Mouse (Mus musculus): ENCODE results near the gene Calcoco2.

Gene Calcoco2

GRCm38 (mm10) chr11:96082682-96083081 lies 29.1 kb downstream of the Calcoco2 start:
- peak in 1 of 2 experiments; percentile 36 for DNase-seq (ENCODE audit: inconsistent age in 2 of 2, low spot score in 1 of 2)

- no peak for DNase-seq (ENCODE audit: inconsistent age in 2 of 2, low spot score in 1 of 2)
Observed at GRCm38 (mm10) chr11:96080736-96081135, 31.0 kb downstream of the Calcoco2 start.

GRCm38 (mm10) chr11:96076221-96077105 lies 35.3 kb downstream of the Calcoco2 start:
- DNase-seq (ENCODE audit: inconsistent age in 2 of 2, low spot score in 1 of 2) = peak; percentile 29 to 73

GRCm38 (mm10) chr11:96075509-96076220 lies 36.1 kb downstream of the Calcoco2 start, which contains the start of gene Atp5g1:
Atp5g1 (minus strand) TSS chr11:96075670.
- DNase-seq (ENCODE audit: inconsistent age in 2 of 2, low spot score in 1 of 2) = peak; percentile 99 to 100

- no peak for DNase-seq (ENCODE audit: inconsistent age in 2 of 2, low spot score in 1 of 2)
Observed at GRCm38 (mm10) chr11:96075177-96075508, 36.6 kb downstream of the Calcoco2 start.

GRCm38 (mm10) chr11:96074351-96075176 lies 37.2 kb downstream of the Calcoco2 start:
- peak; percentile 28 to 73 for DNase-seq (ENCODE audit: inconsistent age in 2 of 2, low spot score in 1 of 2)

- peak in 1 of 2 experiments; percentile 25 for DNase-seq (ENCODE audit: inconsistent age in 2 of 2, low spot score in 1 of 2)
Observed at GRCm38 (mm10) chr11:96073295-96073993, 38.3 kb downstream of the Calcoco2 start.

GRCm38 (mm10) chr11:96071013-96071412 lies 40.8 kb downstream of the Calcoco2 start:
- DNase-seq (ENCODE audit: inconsistent age in 2 of 2, low spot score in 1 of 2) = no peak

- DNase-seq (ENCODE audit: inconsistent age in 2 of 2, low spot score in 1 of 2) = peak in 1 of 2 experiments; percentile 53
Observed at GRCm38 (mm10) chr11:96070353-96070752, 41.4 kb downstream of the Calcoco2 start.

GRCm38 (mm10) chr11:96068231-96068630 lies 43.5 kb downstream of the Calcoco2 start:
- peak in 1 of 2 experiments; percentile 40 for DNase-seq (ENCODE audit: inconsistent age in 2 of 2, low spot score in 1 of 2)

- DNase-seq (ENCODE audit: inconsistent age in 2 of 2, low spot score in 1 of 2) = peak; percentile 98 to 99
Observed at GRCm38 (mm10) chr11:96065215-96065911, 46.4 kb downstream of the Calcoco2 start, which contains the start of gene Ube2z. Ube2z (minus strand) TSS chr11:96065388.

GRCm38 (mm10) chr11:96064521-96065214 lies 47.1 kb downstream of the Calcoco2 start:
- DNase-seq (ENCODE audit: inconsistent age in 2 of 2, low spot score in 1 of 2) = peak in 1 of 2 experiments; percentile 47

GRCm38 (mm10) chr11:96058309-96058708 lies 53.5 kb downstream of the Calcoco2 start:
- DNase-seq (ENCODE audit: inconsistent age in 2 of 2, low spot score in 1 of 2) = no peak

- no peak for DNase-seq (ENCODE audit: inconsistent age in 2 of 2, low spot score in 1 of 2)
Observed at GRCm38 (mm10) chr11:96050854-96051253, 60.9 kb downstream of the Calcoco2 start.

- DNase-seq (ENCODE audit: inconsistent age in 2 of 2, low spot score in 1 of 2) = no peak
Observed at GRCm38 (mm10) chr11:96049939-96050338, 61.8 kb downstream of the Calcoco2 start.

Measured in adrenal gland, adult (tissue).